Mouse (Mus musculus) gastrocnemius, postnatal 25 days (tissue): ENCODE measurements around the gene Galnt17. TPM values are rescaled to one million over a fixed set of nuclear protein-coding genes. Genes with fewer than 3 reads are reported as not detected.

Experiments used
- DNase-seq: peaks from one replicate; pipeline ENCODE4 v3.0.0; 2022
- total RNA-seq, 2 experiments: library from RNA; stranded (reverse); gene quantifications; 1 replicate in 1 of 2; 2 replicates in 1 of 2; pipeline ENCODE4 v1.2.3; 2021

The Galnt17 gene
- total RNA-seq, 2 experiments from 2014 or later: 4.4 to 8.6 TPM

DNA sequence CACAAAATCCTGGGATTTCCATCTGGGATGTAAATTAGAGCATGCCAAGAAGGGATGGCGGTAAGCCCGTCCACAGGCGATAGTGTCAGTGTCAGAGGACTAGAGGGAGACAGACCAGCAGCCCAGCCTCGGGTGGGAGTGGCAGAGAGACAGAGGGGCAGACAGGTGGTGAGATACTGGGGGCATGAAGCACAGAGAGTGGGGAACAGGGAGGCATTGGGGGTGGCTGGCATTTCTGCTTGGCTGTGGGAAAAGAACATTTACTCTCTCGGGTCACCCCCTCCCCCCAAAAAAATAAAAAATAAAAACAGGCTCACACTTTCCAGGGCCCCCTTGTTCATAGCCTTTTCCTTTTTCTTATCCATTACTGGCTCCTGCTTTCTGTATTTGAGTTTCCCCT lies 287.4 kb downstream of the Galnt17 start:
- no peak for DNase-seq

DNA sequence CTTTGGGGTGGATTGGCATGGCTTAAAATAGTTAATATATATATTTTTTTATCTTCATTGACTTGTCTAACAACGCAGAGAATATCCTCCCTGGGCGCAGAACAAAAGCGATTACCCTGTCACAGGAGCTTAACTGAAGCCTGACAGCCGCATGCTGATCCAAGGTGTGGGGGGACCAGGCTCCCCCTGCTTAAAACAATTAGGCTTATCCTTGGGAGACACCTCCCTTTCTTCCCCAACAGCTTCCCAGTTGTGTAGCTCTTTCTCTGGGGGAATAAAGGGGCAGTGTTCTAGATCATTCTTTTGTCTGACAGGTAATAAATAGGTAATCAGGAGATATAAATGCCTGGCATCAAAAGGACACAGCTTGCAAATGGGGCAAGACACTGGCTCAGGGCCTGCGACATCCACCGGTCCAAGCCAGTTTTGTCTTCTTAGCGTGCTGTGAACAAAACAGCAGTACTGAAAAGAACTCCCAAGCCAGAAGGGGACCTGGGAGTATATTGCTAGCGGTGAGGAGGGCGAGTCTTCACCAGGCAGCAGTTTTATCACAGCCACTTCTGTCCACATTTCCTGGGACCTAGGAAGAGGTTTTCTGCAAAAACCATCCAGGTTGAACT lies 288.8 kb downstream of the Galnt17 start:
- no peak for DNase-seq

GRCm38 (mm10) chr5:131016066-131016465 lies 292.2 kb downstream of the Galnt17 start:
- no peak for DNase-seq

- DNase-seq: no peak
These were observed 293.0 kb downstream of the Galnt17 start for GRCm38 (mm10) chr5:131015341-131015740.

GRCm38 (mm10) chr5:131013816-131014215 lies 294.5 kb downstream of the Galnt17 start:
- no peak for DNase-seq

GRCm38 (mm10) chr5:131013101-131013500 lies 295.2 kb downstream of the Galnt17 start:
- no peak for DNase-seq

DNA sequence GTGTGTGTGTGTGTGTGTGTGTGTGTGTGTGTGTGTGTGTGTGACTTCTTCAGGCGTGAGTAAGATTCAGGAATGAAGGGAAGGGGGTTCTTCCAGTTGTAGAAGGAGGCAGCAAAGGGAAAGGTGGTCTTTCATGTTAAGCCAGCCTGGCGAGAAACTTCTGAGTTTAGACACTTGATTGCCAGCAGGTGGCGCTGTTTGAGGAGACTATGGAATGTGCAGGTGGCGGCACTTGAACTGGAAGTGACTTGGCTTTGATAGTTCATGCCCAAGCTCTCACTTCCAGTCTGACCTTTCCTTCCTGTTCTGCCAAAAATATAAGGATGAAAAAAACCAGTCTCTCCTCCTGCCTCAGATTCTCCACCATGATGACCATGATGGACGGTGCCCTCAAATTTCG lies 298.8 kb downstream of the Galnt17 start:
- no peak for DNase-seq

GRCm38 (mm10) chr5:131008507-131008906 lies 299.8 kb downstream of the Galnt17 start:
- peak; percentile 42 for DNase-seq

DNA sequence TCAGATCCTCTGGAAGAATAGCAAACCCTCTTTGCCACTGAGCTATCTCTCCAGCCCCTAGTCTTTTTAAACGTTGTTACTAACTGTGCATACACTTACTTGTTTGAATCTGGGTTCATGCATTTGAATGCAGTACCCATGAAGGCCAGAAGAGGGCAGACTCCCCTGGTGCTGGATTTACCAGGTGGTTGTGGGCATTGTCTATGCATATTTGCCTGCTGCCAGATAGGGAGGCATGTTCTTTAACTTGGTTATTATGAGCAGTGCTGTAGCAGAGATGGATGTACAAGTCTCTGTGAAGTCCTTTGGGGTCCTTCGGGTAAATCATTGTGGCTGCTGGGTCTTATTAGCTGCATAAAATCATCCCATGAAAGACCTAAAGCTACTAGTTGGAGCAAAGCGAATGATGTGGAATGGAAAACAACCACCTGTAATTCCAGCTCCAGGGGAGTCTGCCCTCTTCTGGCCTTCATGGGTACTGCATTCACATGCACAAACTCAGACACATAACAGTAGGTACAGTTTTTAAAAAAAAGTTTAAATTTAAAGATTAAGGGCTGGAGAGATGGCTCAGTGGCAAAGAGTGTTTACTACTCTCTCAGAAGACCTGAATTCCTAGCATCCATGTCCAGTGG lies 300.3 kb downstream of the Galnt17 start:
- DNase-seq: no peak

DNA sequence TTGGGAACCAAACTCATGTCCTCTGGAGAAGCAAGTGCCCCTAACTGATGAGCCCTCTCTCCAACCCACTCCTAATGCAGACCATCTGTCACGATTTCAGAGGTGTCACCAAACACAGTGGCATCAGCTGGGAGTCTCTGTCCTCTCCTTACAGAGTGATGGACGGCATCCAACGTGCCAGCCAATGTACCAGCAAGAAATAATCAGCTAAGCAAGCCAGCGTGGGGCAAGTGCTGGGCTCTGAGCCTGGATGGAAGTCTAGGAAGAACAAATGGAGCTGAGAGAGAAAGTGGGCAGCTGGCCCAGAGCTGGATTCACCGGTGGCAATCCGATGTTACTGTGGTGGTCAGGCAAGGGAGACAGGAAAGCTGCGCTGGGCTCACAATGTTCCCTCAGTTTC lies 301.1 kb downstream of the Galnt17 start:
- DNase-seq: no peak

DNA sequence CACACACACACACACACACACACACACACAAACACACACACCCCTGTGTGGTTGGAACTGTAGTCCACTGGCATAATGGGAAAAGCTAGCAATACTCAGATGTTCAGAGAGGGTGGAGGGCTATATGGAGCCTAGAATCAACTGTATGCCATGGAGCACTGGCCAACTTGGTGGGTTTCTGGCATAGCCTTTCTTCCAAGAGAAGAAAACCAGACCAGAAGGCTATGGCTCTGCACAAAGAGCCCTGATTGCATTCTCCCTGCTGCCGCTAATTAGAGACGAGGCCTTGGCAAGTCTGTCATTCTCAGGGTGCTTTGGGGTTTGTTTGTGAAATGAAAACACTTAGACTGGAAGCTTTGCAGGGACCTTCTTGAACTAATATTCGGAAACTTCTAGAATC lies 301.8 kb downstream of the Galnt17 start:
- DNase-seq: no peak

DNA sequence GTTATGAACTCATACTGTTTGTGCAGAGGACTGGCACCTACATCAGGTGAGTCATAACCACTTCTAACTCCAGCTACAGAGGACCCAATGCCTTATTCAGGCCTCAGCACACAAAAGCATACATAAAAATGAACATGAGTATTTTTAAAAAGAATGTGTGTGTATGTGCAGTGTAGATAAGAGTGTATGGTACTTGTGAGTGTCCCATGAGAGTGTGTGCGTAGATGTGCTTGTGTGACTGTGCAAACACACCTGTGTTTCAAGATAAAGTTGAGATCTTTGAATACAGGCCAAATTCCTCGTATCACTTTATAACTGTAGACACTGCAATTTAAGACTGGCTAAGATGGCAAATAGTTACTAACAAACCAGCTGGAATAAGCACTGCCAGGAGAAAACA lies 307.7 kb downstream of the Galnt17 start:
- no peak for DNase-seq

GRCm38 (mm10) chr5:130979321-130979720 lies 329.0 kb downstream of the Galnt17 start:
- no peak for DNase-seq

GRCm38 (mm10) chr5:130978871-130979270 lies 329.4 kb downstream of the Galnt17 start:
- DNase-seq: no peak

DNA sequence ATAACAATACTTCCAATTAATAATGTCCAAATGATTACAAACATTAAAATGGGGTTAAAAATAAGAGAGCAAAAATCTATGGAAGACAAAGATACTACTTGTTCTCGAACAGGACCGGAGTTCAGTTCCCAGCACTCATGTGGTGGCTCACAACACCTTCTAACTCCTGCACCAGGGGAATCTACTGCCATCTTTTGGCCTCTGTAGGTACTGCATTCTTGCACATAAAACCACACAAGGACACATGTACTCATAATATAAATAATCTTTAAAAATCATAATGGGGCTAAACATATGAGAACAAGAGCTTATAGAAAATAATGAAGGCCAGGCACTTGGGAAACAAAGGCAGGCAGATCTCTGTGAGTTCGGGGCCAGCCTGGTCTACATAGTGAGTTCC lies 330.3 kb downstream of the Galnt17 start:
- DNase-seq: no peak

- no peak for DNase-seq
These were observed 355.9 kb downstream of the Galnt17 start for GRCm38 (mm10) chr5:130952361-130952760.

DNA sequence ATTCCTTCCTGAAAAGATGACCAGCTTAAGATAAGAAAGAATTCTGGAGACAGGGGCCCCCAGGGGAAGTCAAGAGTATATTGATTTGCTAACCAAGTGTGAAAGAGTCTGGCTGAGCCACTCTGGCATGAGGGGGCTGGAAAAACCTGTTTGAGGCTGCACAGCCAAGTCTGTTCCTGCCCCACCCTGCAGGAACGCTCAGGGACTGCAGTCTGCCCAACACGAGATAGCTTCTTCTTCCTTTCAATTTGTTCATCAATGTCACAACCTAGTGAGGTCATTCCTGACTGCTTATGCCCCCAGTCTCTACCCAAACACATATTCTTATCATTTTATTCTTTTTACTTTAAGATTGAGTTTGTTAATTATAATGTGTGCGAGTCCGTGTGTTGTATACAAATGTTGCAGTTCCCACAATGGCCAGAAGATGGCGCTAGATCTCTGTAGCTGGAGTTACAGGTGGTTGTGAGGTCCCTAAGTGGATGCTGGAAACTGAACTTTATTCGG lies 357.4 kb downstream of the Galnt17 start:
- DNase-seq: peak; percentile 14

DNA sequence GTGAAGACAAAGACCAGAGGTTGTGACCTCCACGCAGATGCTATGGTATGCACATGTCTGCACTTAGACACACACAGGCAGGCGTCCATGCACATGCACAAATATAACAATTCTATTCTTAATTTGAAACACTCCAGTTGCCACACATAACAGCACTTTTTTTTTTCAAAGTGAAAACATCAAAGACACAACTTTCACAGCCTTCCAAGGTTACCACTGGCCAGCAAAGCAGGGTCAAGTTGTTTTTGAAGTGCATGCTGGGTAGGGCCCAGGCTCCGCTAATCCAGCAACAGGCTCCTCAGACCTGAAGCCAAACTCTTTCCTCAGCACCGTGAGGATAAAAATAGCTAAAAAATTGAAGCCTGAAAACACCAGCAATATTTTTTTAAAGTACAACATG lies 357.9 kb downstream of the Galnt17 start:
- no peak for DNase-seq

DNA sequence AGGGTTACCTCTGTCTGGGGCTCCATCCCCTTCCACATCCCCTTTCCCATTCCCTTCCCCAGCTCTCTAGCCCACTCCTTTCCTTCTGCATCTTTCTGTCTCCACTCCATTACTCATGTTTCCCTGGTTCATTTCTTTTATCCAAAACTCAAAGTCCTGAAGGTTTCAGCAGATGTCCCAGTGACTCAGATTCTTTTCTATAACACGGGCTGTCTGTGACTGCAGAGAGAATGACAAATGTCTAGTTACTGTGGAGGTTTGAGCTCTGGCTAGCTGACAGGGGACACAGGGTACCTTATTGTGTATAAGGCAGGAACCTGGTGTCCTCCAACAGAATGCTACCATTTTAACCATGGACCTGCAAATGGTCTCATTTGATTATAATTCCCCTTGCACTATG lies 358.6 kb downstream of the Galnt17 start:
- DNase-seq: no peak

DNA sequence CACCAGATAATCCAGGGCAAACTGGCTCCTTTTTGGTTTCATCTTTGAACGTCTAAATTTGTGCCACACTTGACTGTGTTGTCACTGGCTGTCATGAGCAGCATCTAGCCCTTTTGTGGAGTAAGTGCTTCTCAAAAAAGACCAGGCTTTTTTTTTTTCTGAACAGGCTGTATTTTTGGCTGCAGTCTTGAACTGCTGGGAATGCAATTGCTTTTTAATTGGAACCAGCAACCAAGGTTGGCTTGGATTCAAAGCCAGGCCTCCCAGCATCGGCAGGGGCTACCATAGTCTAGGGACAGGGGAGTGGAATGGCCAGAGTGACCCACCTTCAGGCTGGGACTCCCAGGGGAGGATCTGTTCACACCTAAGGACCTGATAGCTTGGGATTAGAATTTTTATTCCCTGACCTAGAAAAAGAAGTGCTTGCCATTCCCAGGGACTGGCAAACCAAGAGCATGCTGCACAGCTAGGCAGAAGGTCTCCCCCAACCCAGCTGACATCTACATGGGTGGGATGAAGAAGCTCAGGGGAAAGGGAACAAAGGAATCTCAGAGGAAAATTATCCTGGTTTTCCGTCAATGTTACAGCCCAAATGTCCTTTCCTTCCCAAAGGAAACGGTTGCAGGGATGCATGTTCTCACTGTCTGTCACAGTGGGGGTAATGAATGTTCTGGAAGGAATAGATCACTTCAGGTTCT lies 369.2 kb downstream of the Galnt17 start:
- peak; percentile 57 for DNase-seq

GRCm38 (mm10) chr5:130938274-130938741 lies 370.0 kb downstream of the Galnt17 start:
- DNase-seq: peak; percentile 45

- DNase-seq: no peak
These were observed 377.3 kb downstream of the Galnt17 start for GRCm38 (mm10) chr5:130930999-130931398.

- no peak for DNase-seq
These were observed 380.5 kb downstream of the Galnt17 start for GRCm38 (mm10) chr5:130927794-130928149.
